Mouse (Mus musculus): Measurements from ENCODE around the gene Cdh26.

DNA sequence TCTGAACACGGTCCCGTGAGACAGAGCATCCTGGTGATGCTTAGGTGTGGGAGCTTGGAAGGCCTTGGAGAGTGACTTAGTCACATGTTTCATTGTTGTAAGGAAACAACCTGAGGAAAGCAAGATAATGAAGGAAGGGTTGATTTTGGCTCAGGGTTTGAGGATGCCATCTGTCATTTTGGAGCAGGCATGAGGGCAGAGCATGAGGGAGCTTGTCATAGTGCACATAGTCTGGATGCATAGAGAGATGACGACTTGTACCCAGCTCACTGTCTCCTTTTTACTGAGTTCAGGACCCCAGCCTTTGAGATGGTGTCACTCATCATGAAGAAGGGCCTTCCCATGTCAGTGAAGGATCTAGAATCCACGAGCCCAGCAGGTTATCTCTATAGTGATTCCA is 89.0 kb downstream of the Cdh26 start:
- TF ChIP-seq CTCF (conservative IDR thresholded peaks at IDR 0.05; ENCODE audit: insufficient read depth, insufficient read length, low read depth, low read length), result no peak
- no peak for TF ChIP-seq POLR2A (IDR thresholded peaks at IDR 0.05; ENCODE audit: low read depth, low read length)

Data from kidney, adult 2 months (tissue).